Mouse (Mus musculus) lung, adult 2 months (tissue): ENCODE measurements around the gene Tex261.

Experiments used
- CTCF ChIP-seq: fragments of 200-500 bp; IDR thresholded peaks from 2 replicates; pipeline ENCODE4 v1.5.1; 2011; ENCODE audit warnings: mild to moderate bottlenecking, low read length, control low read depth; ENCODE audit not compliant: insufficient read depth
- POLR2A ChIP-seq: fragments of 200-500 bp; IDR thresholded peaks from 2 replicates; pipeline ENCODE4 v1.6.1; 2011; ENCODE audit warnings: low read depth, mild to moderate bottlenecking, control low read depth, low read length, borderline replicate concordance; ENCODE audit errors: extremely low read depth

- peak; percentile 82 for TF ChIP-seq CTCF
- TF ChIP-seq POLR2A: no peak
Observed at GRCm38 (mm10) chr6:83779026-83779425, 3.4 kb upstream of the Tex261 start.
